In genomic region chr13:20354604-20354999, GRCm38 (mm10) we compare ENCODE assay signal across 10 mouse cellular contexts.
A peak's percentile ranks its signal among the peaks of the same experiment; 100 is the strongest.
DNase-seq lines count a peak whose midpoint lies in the region; ATAC-seq lines count a peak whose summit lies in the region.
"Had no signal": no experiment of that assay in that cellular context is flagged by ENCODE, and none has a peak within 500 bp of the region (broad histone marks: within the 10 kb centered on the region; RNA-seq: fewer than 3 reads in every experiment).

No protein-coding gene starts in this region.

- peak; percentile 77 for ATAC-seq in embryonic facial prominence, embryonic 15.5 days (ENCODE audit: insufficient number of reproducible peaks, low FRiP score, low TSS enrichment, low read depth)
- peak; percentile 65; the same call in 1 of the 2 replicates for ATAC-seq in neural tube, embryonic 15.5 days (ENCODE audit: low FRiP score)

- no peak overlapping the region for H3K4me2 ChIP-seq in embryonic facial prominence, embryonic 15.5 days (replicated peaks)
- peak overlapping the region; percentile 19; the same call in 1 of the 2 replicates for H3K4me2 ChIP-seq in neural tube, embryonic 15.5 days
- H3K4me2 ChIP-seq: embryonic facial prominence, embryonic 13.5 days had no signal

- no peaks in the 10 kb centered on the region for H3K36me3 ChIP-seq in embryonic facial prominence, embryonic 15.5 days
- H3K36me3 ChIP-seq in neural tube, embryonic 15.5 days: no peaks in the 10 kb centered on the region
- H3K36me3 ChIP-seq: embryonic facial prominence, embryonic 13.5 days; G1E had no signal

- DNase-seq in layer of hippocampus, postnatal 10 days (ENCODE audit: low spot score in 2 of 2): peak; percentile 17 to 30
- no peak for DNase-seq in layer of hippocampus, postnatal 25 days (ENCODE audit: extremely low spot score in 1 of 2, low spot score in 1 of 2)
- peak; percentile 9 to 16 for DNase-seq in heart, postnatal 14 days
- no peak for DNase-seq in ovary, postnatal 14 days (ENCODE audit: low spot score)
- no peak for DNase-seq in left cerebral cortex, adult 8-10 months (ENCODE audit: low spot score in 2 of 2)

- intact Hi-C loops in heart, postnatal 14 days (cut with DNase I): no loop called here

- H3K9ac ChIP-seq in embryonic facial prominence, embryonic 15.5 days: no peak overlapping the region
- H3K9ac ChIP-seq in neural tube, embryonic 15.5 days (replicated peaks): no peak overlapping the region
- H3K9ac ChIP-seq: embryonic facial prominence, embryonic 13.5 days had no signal

- no peak overlapping the region for H3K27ac ChIP-seq in embryonic facial prominence, embryonic 15.5 days (replicated peaks)
- peak overlapping the region; percentile 56; the same call in 1 of the 2 replicates for H3K27ac ChIP-seq in neural tube, embryonic 15.5 days (replicated peaks)
- H3K27ac ChIP-seq: embryonic facial prominence, embryonic 13.5 days had no signal

- no peaks in the 10 kb centered on the region for H3K4me1 ChIP-seq in embryonic facial prominence, embryonic 15.5 days
- peaks cover 11% of the 10 kb centered on the region for H3K4me1 ChIP-seq in neural tube, embryonic 15.5 days
- H3K4me1 ChIP-seq: embryonic facial prominence, embryonic 13.5 days had no signal

- H3K9me3 ChIP-seq in embryonic facial prominence, embryonic 15.5 days (replicated peaks): no peaks in the 10 kb centered on the region
- H3K9me3 ChIP-seq in neural tube, embryonic 15.5 days (replicated peaks): no peaks in the 10 kb centered on the region
- H3K9me3 ChIP-seq: G1E had no signal

- H3K27me3 ChIP-seq in embryonic facial prominence, embryonic 15.5 days: no peaks in the 10 kb centered on the region
- no peaks in the 10 kb centered on the region for H3K27me3 ChIP-seq in neural tube, embryonic 15.5 days (replicated peaks)
- H3K27me3 ChIP-seq: embryonic facial prominence, embryonic 13.5 days had no signal

- H3K4me3 ChIP-seq in embryonic facial prominence, embryonic 15.5 days (replicated peaks): no peak overlapping the region
- no peak overlapping the region for H3K4me3 ChIP-seq in neural tube, embryonic 15.5 days (replicated peaks)
- H3K4me3 ChIP-seq: embryonic facial prominence, embryonic 13.5 days; myocyte had no signal

- WGBS in embryonic facial prominence, embryonic 15.5 days: 60% methylated on average over 5 of the region's 5 CpGs
- WGBS in neural tube, embryonic 15.5 days: 28% methylated on average over 5 of the region's 5 CpGs

Comparison
In these comparisons a context has a peak if more than half of its experiments do, and no peak if none do; other contexts are left out.
1. DNase-seq: peak in layer of hippocampus, postnatal 10 days (2 of 2) and heart, postnatal 14 days (2 of 2); none in layer of hippocampus, postnatal 25 days (0 of 2), ovary, postnatal 14 days (single experiment) and left cerebral cortex, adult 8-10 months (0 of 2).